9 mouse cellular contexts compared by ENCODE assay signal in genomic region chr14:11683386-11684081, GRCm38 (mm10).
DNase-seq lines count a peak whose midpoint lies in the region; ATAC-seq lines count a peak whose summit lies in the region.
"Had no signal": no experiment of that assay in that cellular context is flagged by ENCODE, and none has a peak within 500 bp of the region (broad histone marks: within the 10 kb centered on the region; RNA-seq: fewer than 3 reads in every experiment).

No protein-coding gene starts in this region.

- H3K27me3 ChIP-seq in heart, embryonic 15.5 days: no peaks in the 10 kb centered on the region
- no peaks in the 10 kb centered on the region for H3K27me3 ChIP-seq in hindbrain, embryonic 15.5 days
- no peaks in the 10 kb centered on the region for H3K27me3 ChIP-seq in liver, embryonic 12.5 days (replicated peaks)

- WGBS in heart, embryonic 15.5 days: 49% methylated on average over 10 of the region's 10 CpGs
- WGBS in hindbrain, embryonic 15.5 days: 30% methylated on average over 10 of the region's 10 CpGs
- WGBS in liver, embryonic 12.5 days (ENCODE audit: insufficient replicate concordance): 47% methylated on average over 10 of the region's 10 CpGs

- no peak overlapping the region for H3K4me2 ChIP-seq in heart, embryonic 15.5 days
- no peak overlapping the region for H3K4me2 ChIP-seq in hindbrain, embryonic 15.5 days
- no peak overlapping the region for H3K4me2 ChIP-seq in liver, embryonic 12.5 days

- H3K36me3 ChIP-seq in heart, embryonic 15.5 days: no peaks in the 10 kb centered on the region
- no peaks in the 10 kb centered on the region for H3K36me3 ChIP-seq in hindbrain, embryonic 15.5 days
- H3K36me3 ChIP-seq in liver, embryonic 12.5 days: no peaks in the 10 kb centered on the region

- no peak overlapping the region for H3K4me3 ChIP-seq in heart, embryonic 15.5 days
- H3K4me3 ChIP-seq in hindbrain, embryonic 15.5 days: no peak overlapping the region
- no peak overlapping the region for H3K4me3 ChIP-seq in liver, embryonic 12.5 days

- no peak overlapping the region for H3K9ac ChIP-seq in heart, embryonic 15.5 days
- no peak overlapping the region for H3K9ac ChIP-seq in hindbrain, embryonic 15.5 days
- no peak overlapping the region for H3K9ac ChIP-seq in liver, embryonic 12.5 days

- ATAC-seq in heart, embryonic 15.5 days (replicated peaks; ENCODE audit: insufficient number of reproducible peaks, insufficient read depth, low FRiP score, low read depth): no peak
- 0 out of 2 replicates have a peak, but pooled peaks have one; percentile 27 for ATAC-seq in hindbrain, embryonic 15.5 days (ENCODE audit: low FRiP score, low read depth)
- no peak for ATAC-seq in liver, embryonic 12.5 days

- DNase-seq in heart, postnatal 36 days: no peak
- peak; percentile 61 for DNase-seq in MN1 (ENCODE audit: low spot score)
- peak; percentile 57 for DNase-seq in embryo, embryonic 11 days
- DNase-seq in liver: no peak
- no peak for DNase-seq in frontal cortex, postnatal 14 days (ENCODE audit: low spot score in 2 of 2)
- DNase-seq: adrenal gland, postnatal 10 days had no signal

- H3K4me1 ChIP-seq in heart, embryonic 15.5 days (replicated peaks): peaks cover 53% of the 10 kb centered on the region
- peaks cover 34% of the 10 kb centered on the region for H3K4me1 ChIP-seq in hindbrain, embryonic 15.5 days (replicated peaks)
- no peaks in the 10 kb centered on the region for H3K4me1 ChIP-seq in liver, embryonic 12.5 days

- H3K9me3 ChIP-seq in heart, embryonic 15.5 days (replicated peaks): no peaks in the 10 kb centered on the region
- H3K9me3 ChIP-seq in hindbrain, embryonic 15.5 days: no peaks in the 10 kb centered on the region
- H3K9me3 ChIP-seq in liver, embryonic 12.5 days (replicated peaks): no peaks in the 10 kb centered on the region

- intact Hi-C loops in heart, postnatal 36 days (cut with DNase I): no loop called here

- H3K27ac ChIP-seq in heart, embryonic 15.5 days: peak overlapping the region; percentile 9
- H3K27ac ChIP-seq in hindbrain, embryonic 15.5 days (replicated peaks): no peak overlapping the region
- no peak overlapping the region for H3K27ac ChIP-seq in liver, embryonic 12.5 days

Comparison
In these comparisons a context has a peak if more than half of its experiments do, and no peak if none do; other contexts are left out.
1. DNase-seq: peak in MN1 (single experiment) and embryo, embryonic 11 days (single experiment); none in heart, postnatal 36 days (0 of 2), liver (single experiment) and frontal cortex, postnatal 14 days (0 of 2).